Mouse (Mus musculus): ENCODE measurements around the gene Rnpc3.
"Not testable (repeated sequence)": the region's sequence is repeated elsewhere in the genome, so short reads cannot be mapped to it uniquely, and the experiment has no call there.

Gene Rnpc3

GRCm38 (mm10) chr3:113629606-113630359 lies at the start of gene Rnpc3:
TSS of gene Rnpc3 (minus strand) at chr3:113630149.
- DNase-seq (ENCODE audit: extremely low spot score): peak; percentile 94

GRCm38 (mm10) chr3:113656940-113657339 lies 27.0 kb upstream of the Rnpc3 start:
- DNase-seq (ENCODE audit: extremely low spot score): peak; percentile 31

DNA sequence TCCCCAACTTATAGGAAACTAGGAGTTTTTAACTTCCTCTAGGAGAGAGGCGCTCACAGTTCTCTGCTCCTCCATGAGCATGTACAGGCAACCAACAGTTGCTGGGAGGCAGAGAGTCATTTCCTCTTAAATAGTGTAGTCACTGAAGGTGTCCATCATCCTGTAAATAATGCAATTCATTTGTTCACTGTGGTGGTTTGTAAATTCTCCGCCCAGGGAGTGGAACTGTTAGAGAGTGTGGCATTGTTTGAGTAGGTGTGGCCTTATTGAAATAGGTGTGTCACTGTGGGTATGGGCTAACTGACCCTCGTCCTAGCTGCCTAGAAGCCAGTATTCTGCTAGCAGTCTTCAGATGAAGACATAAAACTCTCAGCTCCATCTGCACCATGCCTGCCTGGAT lies 24.4 kb upstream of the Rnpc3 start:
- no peak for DNase-seq (ENCODE audit: extremely low spot score)

DNA sequence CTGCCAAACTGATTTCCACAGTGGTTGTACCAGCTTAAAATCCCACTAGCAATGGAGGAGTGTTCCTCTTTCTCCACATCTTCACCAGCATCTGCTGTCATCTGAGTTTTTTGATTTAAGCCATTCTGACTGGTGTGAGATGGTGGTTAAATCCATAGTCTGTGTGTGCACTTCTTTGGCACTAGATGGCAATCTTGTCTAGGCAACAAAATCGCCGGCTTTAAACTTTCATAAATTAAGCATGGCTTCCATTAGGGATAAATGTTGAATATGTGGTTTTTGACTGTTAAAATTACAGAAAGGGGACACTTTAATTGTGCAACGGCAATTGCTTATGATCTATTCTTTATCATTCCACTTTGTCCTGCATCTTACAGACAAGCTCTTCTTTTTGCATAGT lies 21.4 kb upstream of the Rnpc3 start:
- not testable (repeated sequence) for DNase-seq (ENCODE audit: extremely low spot score)

- DNase-seq (ENCODE audit: extremely low spot score): no peak
These were observed 9.6 kb upstream of the Rnpc3 start for GRCm38 (mm10) chr3:113639545-113639944.

- no peak for DNase-seq (ENCODE audit: extremely low spot score)
These were observed 4.3 kb upstream of the Rnpc3 start for GRCm38 (mm10) chr3:113634220-113634619.

DNA sequence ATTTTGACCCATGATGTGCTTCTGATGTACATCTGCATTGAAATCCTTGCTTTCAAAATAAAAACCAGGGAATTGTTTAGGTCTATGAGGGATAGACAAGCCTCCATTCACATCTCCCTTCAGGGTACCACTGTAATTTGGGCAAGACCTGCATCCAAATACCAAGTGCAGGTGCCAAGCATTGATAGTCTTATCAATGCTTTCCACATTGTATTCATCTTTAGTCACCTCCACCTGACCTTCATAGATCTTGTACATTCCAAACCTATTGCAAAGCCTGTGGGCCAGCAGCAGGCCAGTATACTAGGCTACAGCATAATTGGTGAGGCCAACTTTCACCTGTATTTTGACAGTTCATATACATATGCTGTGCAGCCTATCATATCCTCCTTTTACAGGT lies 1.7 kb upstream of the Rnpc3 start:
- DNase-seq (ENCODE audit: extremely low spot score): no peak

DNA sequence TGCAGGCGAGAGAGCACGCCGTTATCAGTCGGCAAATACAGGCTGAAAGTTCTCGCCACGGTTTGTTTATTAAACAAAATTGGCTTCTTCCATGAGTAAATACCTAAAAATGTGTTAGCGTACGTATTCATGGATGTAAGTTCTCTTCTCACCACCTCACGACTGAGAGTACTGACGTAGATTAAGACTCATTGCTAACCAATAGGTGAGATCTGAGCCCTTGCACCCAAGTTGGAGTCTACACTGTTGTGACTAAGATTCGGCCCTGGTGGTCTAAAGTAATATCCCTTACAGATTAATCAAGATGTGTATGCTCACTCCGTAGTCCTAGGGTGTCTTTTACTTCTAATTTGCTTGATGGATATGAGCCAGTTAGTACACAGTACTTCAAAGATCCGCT lies 615 bp upstream of the Rnpc3 start:
- peak; percentile 31 for DNase-seq (ENCODE audit: extremely low spot score)

GRCm38 (mm10) chr3:113606599-113606998 lies 23.4 kb downstream of the Rnpc3 start, which contains the start of gene Amy1:
TSS of gene Amy1 (minus strand) at chr3:113606699.
- no peak for DNase-seq (ENCODE audit: extremely low spot score)

DNA sequence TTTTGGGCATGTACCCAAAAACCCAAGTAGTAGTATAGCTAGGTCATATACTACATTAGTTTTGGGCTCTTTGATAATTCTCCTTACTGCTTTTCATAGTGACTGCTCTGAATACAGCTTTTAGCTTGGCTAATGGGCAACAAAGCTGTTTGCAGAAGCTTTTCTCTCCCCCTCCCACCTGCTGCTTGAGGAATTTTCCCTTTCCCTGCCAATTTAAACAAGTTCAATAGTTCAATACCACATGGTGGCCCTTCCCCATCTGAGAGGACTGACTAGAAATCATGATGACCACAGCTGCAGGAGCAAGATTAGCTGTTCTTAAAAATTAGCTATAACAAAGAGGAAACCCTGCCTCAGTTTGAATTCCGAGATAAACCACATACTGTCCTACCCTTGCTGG lies 39.1 kb downstream of the Rnpc3 start:
- DNase-seq (ENCODE audit: extremely low spot score): no peak

- DNase-seq (ENCODE audit: extremely low spot score): no peak
These were observed 55.4 kb downstream of the Rnpc3 start for GRCm38 (mm10) chr3:113574578-113574977.

DNA sequence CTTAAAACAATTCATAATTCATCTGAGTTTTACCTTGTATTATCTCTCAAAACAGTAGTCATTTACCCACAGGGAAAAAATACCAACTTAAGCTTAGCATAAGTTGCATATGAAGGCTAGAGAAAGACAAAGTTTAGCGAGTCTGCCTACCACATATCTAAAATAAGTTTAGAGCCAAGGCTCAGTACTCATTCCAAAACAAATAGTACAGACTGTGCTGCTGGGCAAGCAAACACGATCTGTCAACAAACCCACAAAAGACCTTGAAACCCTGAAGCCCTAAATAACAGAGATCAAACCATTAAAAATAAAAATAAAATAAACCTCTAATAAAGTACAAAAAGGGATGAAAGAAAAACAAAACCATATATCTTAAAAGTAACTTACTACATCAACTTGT lies 55.8 kb downstream of the Rnpc3 start:
- DNase-seq (ENCODE audit: extremely low spot score): no peak

DNA sequence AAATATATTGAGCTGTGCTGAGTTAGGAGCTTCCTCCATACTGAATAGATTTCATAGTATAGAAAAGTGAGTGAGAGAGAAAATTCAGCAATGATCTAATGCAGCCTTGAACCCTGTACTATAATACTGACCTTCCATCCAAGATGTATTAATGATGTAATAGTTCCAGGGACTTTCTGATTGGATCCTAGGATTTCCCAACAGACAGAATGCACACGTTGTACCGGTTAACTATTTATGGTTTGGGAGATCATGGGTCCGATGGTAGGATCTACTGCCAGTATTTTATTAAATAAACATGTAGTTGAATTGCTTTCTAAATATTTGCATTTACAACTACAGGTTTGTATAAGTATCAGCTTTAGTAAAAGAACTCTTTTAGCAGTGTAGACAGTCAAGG lies 57.8 kb downstream of the Rnpc3 start:
- DNase-seq (ENCODE audit: extremely low spot score): no peak
